Mouse (Mus musculus): ENCODE measurements at regions not wholly inside any gene's neighbourhood (a gene's known extent, or its start where the extent isn't known, plus 50 kb on each side); places are given as distances from the start of the nearest gene placed in this dataset.

DNA sequence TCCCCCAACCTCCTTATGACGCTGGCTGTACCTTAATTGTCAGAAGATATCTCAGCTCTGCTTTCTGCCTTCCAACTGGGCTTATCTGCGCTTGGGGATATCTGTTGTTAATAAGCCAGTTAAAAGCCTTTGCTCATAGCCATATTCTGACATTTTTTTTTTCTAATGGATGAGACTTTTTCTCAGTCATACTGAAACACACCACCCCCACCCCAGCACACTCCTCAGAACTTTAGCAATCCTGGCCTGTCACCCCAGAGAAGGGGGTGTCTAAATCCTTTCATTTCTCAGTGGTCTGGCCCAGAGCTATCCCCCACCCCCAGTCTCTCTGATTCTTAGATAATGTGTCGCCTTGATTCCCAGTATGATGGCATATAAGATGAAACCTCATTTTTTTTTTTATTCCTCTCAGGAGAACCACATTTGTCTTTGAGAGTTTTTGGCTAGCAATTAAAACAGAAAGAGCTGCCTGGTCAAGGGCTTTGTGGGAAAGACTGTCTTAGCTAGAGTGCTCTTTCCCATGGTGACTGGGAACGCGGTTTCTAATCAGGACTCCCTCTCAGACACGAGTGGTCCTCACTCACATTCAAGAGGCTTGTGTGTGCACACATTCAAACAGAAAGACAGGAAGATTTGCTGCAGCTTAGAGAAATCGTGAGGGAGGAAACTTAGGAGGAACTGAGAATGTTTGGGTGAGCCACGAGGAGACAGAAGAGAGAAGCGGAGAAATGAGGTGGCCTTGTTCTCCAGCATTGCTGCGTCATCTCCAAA lies 93.2 kb upstream of the S1pr3 start:
- TF ChIP-seq GATA1 (IDR thresholded peaks at IDR 0.05; ENCODE audit: borderline replicate concordance, low read length) (no peak), FLI1 (IDR thresholded peaks at IDR 0.05; ENCODE audit: low read length) (no peak)

Measured in megakaryocyte, embryonic 14.5 days (primary cell).